Mouse (Mus musculus) myocyte (in vitro differentiated cells): ENCODE data around the gene Cib4.

ENCODE experiments used
- CEBPB ChIP-seq: IDR thresholded peaks from 2 replicates; pipeline ENCODE4 v1.6.1; 2011; ENCODE audit warnings: mild to moderate bottlenecking, moderate library complexity; ENCODE audit not compliant: poor library complexity, insufficient read depth, severe bottlenecking
- E2F4 ChIP-seq: IDR thresholded peaks from one replicate; pipeline ENCODE4 v1.6.1; 2011; ENCODE audit warnings: mild to moderate bottlenecking, control low read depth, moderate library complexity; ENCODE audit not compliant: insufficient read depth
- MAX ChIP-seq: IDR thresholded peaks from one replicate; pipeline ENCODE4 v1.6.1; 2011; ENCODE audit warnings: low read depth, mild to moderate bottlenecking, control low read depth
- MYOD1 ChIP-seq, 3 experiments: IDR thresholded peaks; one replicate each; pipeline ENCODE4 v1.6.1; 2011; ENCODE audit warnings: control low read depth in 2 of 3, low read depth in 2 of 3, mild to moderate bottlenecking in 2 of 3, moderate library complexity in 1 of 3; ENCODE audit not compliant: insufficient read length in 2 of 3, control insufficient read depth in 1 of 3
- MYOG ChIP-seq, 3 experiments: IDR thresholded peaks; one replicate each; pipeline ENCODE4 v1.6.1; 2011; ENCODE audit warnings: control low read depth in 2 of 3, low read depth in 2 of 3, mild to moderate bottlenecking in 2 of 3; ENCODE audit not compliant: insufficient read length in 2 of 3, control insufficient read depth in 1 of 3, insufficient read depth in 1 of 3
- POLR2A ChIP-seq: IDR thresholded peaks from one replicate; pipeline ENCODE4 v1.6.1; 2011; ENCODE audit warnings: low read depth, mild to moderate bottlenecking, control low read depth, moderate library complexity; ENCODE audit not compliant: insufficient read length
- POLR2AphosphoS2 ChIP-seq: IDR thresholded peaks from one replicate; pipeline ENCODE4 v1.6.1; 2011; ENCODE audit warnings: low read depth, control low read depth; ENCODE audit not compliant: insufficient read length
- SRF ChIP-seq: IDR thresholded peaks from one replicate; pipeline ENCODE4 v1.6.1; 2011; ENCODE audit warnings: low read depth; ENCODE audit not compliant: control insufficient read depth, insufficient read length
- TCF12 ChIP-seq: IDR thresholded peaks from one replicate; pipeline ENCODE4 v1.6.1; 2011; ENCODE audit warnings: mild to moderate bottlenecking, control low read depth; ENCODE audit not compliant: poor library complexity, insufficient read depth, severe bottlenecking
- TCF3 ChIP-seq: IDR thresholded peaks from one replicate; pipeline ENCODE4 v1.6.1; 2011; ENCODE audit warnings: low read depth, control low read depth; ENCODE audit not compliant: insufficient read length
- USF1 ChIP-seq: IDR thresholded peaks from one replicate; pipeline ENCODE4 v1.6.1; 2011; ENCODE audit warnings: low read depth, mild to moderate bottlenecking, control low read depth, moderate library complexity

- TF ChIP-seq MYOG (IDR thresholded peaks at IDR 0.05; ENCODE audit: control insufficient read depth in 1 of 3, insufficient read depth in 1 of 3, insufficient read length in 2 of 3, low read depth in 2 of 3) (no peak), MYOD1 (IDR thresholded peaks at IDR 0.05; ENCODE audit: control insufficient read depth in 1 of 3, insufficient read length in 2 of 3, low read depth in 2 of 3) (no peak), POLR2A (no peak), E2F4 (no peak), USF1 (no peak), TCF12 (no peak), SRF (no peak), MAX (no peak), TCF3 (no peak), POLR2AphosphoS2 (no peak), CEBPB (no peak)
Observed at GRCm38 (mm10) chr5:30577654-30578310, 32.1 kb upstream of the Cib4 start.
